Mouse (Mus musculus): Measurements from ENCODE around the gene Shisal1. TPM values are rescaled to one million over a fixed set of nuclear protein-coding genes. Genes with fewer than 3 reads are reported as not detected.

Gene Shisal1
- 0.30 and 0.40 TPM in 2 replicates for polyA plus RNA-seq (2016; fragmentation: Nextera tagmentation; extraction: Ambion mirVana)

DNA sequence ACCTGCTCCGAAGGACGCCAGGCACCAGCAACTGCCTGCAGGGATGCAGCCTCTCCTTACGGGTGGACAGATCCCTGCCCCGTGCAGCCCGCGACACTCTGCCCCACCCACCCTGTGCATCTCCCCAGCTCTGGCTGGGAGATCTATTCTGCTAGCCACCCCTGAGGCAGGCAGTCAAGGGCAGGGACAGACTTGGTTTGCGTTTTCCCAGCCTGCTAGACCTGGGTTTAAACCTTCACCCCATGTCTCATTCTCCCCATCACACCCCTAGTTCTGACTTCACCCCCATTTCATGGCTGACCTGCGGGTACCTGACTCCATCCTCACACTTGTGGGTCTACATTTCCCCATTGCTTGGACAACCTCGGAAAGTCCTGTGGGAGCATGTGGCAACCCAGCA lies at the start of gene Shisal1:
Gene Shisal1, minus strand, starts transcription at position 101 of the 400 bp plus-strand sequence.
- WGBS: 17% methylated on average over 9 of the region's 9 CpGs
- peak within 1 kb of the TSS; percentile 73 for H3K4me3 ChIP-seq
- H3K4me1 ChIP-seq: peaks cover 46% of the 10 kb centered on the region
- peaks cover 85% of the 10 kb centered on the region for H3K27me3 ChIP-seq (ENCODE audit: insufficient read depth, poor library complexity, severe bottlenecking)
- DNase-seq (ENCODE audit: low spot score): no peak
- H3K9me3 ChIP-seq: no peaks in the 10 kb centered on the region
- H3K27ac ChIP-seq: peak within 1 kb of the TSS; percentile 70
- no peaks in the 10 kb centered on the region for H3K36me3 ChIP-seq

DNA sequence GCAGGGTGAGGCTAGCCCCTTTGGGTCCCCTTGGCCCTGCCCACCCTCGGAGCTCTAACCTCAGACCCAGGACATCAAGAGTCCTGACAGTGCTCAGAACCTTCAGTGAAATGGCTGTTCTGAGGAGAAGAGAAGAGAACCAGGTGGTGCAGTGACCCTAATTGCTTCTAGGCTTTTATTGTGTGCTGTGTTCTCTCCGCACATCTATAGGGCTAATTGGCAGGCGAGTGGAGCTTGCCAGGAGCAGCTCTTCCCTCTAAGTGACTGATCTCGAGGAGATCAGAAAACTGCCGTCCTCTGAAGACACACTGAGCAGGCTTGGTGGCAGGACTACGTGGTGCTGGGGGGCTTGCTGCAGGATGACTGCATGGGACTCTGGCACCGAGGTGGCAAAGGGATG lies 43.6 kb upstream of the Shisal1 start:
- Histone ChIP-seq H3K27ac (no peak overlapping the region), H3K4me3 (no peak overlapping the region), H3K9me3 (0 out of 2 replicates have a peak, but pooled peaks cover 3% of the 10 kb centered on the region), H3K36me3 (no peaks in the 10 kb centered on the region), H3K4me1 (no peaks in the 10 kb centered on the region), H3K27me3 (ENCODE audit: insufficient read depth, poor library complexity, severe bottlenecking) (peaks cover 51% of the 10 kb centered on the region; the same call in 1 of the 2 replicates)
- 69% methylated on average over 7 of the region's 7 CpGs for WGBS
- DNase-seq (ENCODE audit: low spot score): no peak

DNA sequence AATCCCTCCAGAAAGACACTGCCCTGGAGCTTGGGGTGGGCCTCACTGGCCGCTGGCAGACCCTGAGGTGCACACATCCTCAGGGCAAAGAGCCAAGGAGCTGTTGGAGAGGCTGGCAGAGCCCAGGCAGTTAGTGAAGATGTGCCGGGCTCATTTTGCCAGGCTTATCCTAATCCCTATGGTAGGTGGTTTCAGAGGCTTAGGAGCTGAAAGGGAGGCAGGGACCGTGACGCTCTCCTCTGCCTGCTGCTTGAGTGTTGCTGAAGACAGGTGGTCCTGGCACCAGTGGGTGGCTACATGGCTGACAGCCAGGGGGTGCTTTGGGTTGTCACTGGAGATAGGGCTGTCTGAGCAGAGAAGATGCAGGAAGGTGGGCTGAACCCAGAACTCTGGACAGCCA lies 37.4 kb upstream of the Shisal1 start:
- 0 out of 2 replicates have a peak overlapping the region, but pooled peaks have one; percentile 18 for H3K27ac ChIP-seq
- no peak overlapping the region for H3K4me3 ChIP-seq
- peaks cover 60% of the 10 kb centered on the region for H3K27me3 ChIP-seq (ENCODE audit: insufficient read depth, poor library complexity, severe bottlenecking)
- DNase-seq (ENCODE audit: low spot score): no peak
- WGBS: 81% methylated on average over 4 of the region's 4 CpGs
- no peaks in the 10 kb centered on the region for H3K36me3 ChIP-seq
- H3K4me1 ChIP-seq: peaks cover 11% of the 10 kb centered on the region; the same call in 1 of the 2 replicates
- 0 out of 2 replicates have a peak, but pooled peaks cover 3% of the 10 kb centered on the region for H3K9me3 ChIP-seq

DNA sequence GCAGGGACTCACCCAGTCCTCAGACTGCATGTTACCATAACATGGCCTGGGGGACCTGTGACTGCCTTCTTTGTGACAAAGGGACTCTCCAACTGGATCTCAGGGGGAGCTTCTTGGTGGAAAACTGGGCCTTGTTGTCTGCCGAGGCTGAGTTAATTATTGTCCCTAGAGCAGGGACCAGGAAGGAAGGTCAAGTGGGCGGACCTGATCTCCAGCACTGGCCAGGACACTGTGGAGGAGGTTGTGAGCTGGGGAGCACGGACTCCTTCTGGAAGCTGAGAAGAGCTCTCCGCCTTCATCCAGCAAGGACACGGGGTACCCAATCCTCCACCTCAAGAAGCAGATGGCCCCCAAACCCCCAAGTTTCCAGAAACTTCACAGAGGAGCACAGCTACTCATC lies 36.7 kb upstream of the Shisal1 start:
- 60% methylated on average over 5 of the region's 5 CpGs for WGBS
- Histone ChIP-seq H3K4me3 (no peak overlapping the region), H3K36me3 (no peaks in the 10 kb centered on the region), H3K4me1 (peaks cover 11% of the 10 kb centered on the region; the same call in 1 of the 2 replicates), H3K9me3 (0 out of 2 replicates have a peak, but pooled peaks cover 3% of the 10 kb centered on the region), H3K27me3 (ENCODE audit: insufficient read depth, poor library complexity, severe bottlenecking) (peaks cover 63% of the 10 kb centered on the region), H3K27ac (0 out of 2 replicates have a peak overlapping the region, but pooled peaks have one; percentile 2)
- DNase-seq (ENCODE audit: low spot score): no peak

DNA sequence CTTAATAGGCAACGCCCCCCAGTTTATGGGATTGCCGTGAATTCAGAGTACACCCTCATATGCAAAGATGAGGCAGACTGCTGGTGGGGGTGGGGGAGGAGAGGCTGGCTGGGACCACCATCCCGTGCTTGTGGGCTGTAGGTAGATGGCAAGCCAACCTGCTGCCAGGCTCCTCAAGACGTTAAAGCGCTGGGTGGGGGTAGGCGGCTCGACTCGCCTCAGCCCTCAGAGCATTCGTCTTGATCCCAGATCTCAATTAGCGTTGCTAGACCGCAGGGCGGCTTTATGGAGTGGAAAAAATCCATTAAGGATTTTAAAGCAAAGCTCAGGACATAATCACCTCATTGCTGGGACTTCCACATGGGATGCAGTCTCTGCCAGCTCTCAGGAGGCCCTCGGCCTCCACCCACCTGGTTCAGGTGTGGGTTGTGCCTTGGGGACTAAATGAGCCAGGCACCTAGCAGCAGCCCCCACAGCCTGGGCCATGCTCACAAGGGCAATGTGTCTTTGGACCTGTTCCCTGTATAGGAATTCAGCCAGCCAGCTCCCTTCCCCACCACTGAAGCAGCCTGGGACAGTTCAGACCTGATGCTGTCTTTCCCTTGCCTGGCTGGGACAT lies 34.5 kb upstream of the Shisal1 start:
- H3K27me3 ChIP-seq (ENCODE audit: insufficient read depth, poor library complexity, severe bottlenecking): peaks cover 54% of the 10 kb centered on the region
- H3K36me3 ChIP-seq: no peaks in the 10 kb centered on the region
- 0 out of 2 replicates have a peak, but pooled peaks cover 3% of the 10 kb centered on the region for H3K9me3 ChIP-seq
- WGBS: 66% methylated on average over 13 of the region's 13 CpGs
- H3K27ac ChIP-seq: no peak overlapping the region
- no peak overlapping the region for H3K4me3 ChIP-seq
- no peak for DNase-seq (ENCODE audit: low spot score)
- peaks cover 11% of the 10 kb centered on the region; the same call in 1 of the 2 replicates for H3K4me1 ChIP-seq

- Histone ChIP-seq H3K4me3 (no peak overlapping the region), H3K4me1 (peaks cover 13% of the 10 kb centered on the region), H3K27me3 (ENCODE audit: insufficient read depth, poor library complexity, severe bottlenecking) (peaks cover 71% of the 10 kb centered on the region), H3K36me3 (no peaks in the 10 kb centered on the region), H3K9me3 (no peaks in the 10 kb centered on the region), H3K27ac (no peak overlapping the region)
- no peak for DNase-seq (ENCODE audit: low spot score)
- WGBS: 16% methylated on average over 8 of the region's 8 CpGs
Observed at GRCm38 (mm10) chr15:84469391-84469790, 22.5 kb upstream of the Shisal1 start.

DNA sequence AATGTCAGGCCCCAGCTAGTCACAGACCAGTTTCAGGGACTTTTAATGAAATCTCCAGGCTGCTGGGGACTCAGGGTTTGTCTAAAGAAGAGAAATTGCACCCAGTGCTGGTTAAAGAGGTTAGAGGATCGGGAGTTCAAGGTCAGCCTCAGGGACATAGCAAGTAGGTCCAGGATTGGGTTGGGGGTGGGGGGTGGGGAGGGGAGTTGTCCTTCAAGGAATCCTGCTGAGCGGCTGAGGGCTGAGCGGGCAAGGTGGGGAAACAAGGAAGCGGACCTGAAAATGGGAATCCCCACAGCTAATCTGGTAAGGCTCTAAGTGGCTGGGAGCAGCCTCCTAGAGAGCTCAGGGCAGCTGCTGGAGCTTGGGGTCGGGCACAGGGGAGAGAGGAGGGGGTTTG lies 20.9 kb upstream of the Shisal1 start:
- no peak overlapping the region for H3K4me3 ChIP-seq
- no peak for DNase-seq (ENCODE audit: low spot score)
- peaks cover 13% of the 10 kb centered on the region for H3K4me1 ChIP-seq
- H3K36me3 ChIP-seq: no peaks in the 10 kb centered on the region
- peaks cover 66% of the 10 kb centered on the region for H3K27me3 ChIP-seq (ENCODE audit: insufficient read depth, poor library complexity, severe bottlenecking)
- no peaks in the 10 kb centered on the region for H3K9me3 ChIP-seq
- 35% methylated on average over 5 of the region's 5 CpGs for WGBS
- no peak overlapping the region for H3K27ac ChIP-seq

DNA sequence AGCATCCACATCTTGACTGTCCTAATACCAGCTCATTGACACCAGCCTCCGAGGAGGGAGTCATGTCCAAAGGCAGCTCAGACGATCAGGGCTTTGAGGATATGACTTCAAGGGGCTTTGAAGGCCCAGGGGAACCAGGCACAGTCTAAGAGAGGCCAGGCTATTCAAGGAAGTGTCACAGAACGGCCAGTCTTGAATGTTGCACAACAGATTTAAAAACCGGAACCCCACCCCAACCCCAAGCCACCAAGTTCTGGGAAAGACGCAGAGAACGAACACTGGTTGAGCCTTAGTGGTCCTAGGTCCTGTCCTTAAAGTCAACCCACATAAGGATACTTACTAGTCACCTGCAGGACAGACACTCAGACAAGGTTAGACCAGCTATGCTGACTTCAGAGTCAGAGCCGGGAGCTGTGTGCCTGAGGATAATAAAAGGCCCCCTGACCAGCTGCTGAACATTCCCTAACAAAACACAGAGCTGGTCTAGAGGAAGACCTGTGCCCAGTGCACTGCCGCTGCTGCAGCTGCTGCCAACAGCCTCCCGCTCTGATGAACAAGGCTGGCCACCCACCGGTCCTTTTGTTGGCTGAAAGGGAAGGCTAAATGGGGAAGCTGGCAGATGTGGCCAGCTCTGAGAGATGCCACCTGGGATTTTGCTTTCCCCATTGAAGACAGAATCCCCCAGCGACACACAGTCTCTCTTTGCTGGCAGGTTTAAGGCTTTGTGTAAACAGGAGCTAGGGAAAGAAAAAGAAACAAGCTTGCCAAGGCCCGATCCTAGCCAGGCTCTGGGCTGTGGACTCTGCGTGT lies 19.8 kb upstream of the Shisal1 start:
- H3K4me3 ChIP-seq: no peak overlapping the region
- peaks cover 13% of the 10 kb centered on the region for H3K4me1 ChIP-seq
- WGBS: 52% methylated on average over 13 of the region's 13 CpGs
- no peak for DNase-seq (ENCODE audit: low spot score)
- no peaks in the 10 kb centered on the region for H3K9me3 ChIP-seq
- no peaks in the 10 kb centered on the region for H3K36me3 ChIP-seq
- no peak overlapping the region for H3K27ac ChIP-seq
- peaks cover 68% of the 10 kb centered on the region for H3K27me3 ChIP-seq (ENCODE audit: insufficient read depth, poor library complexity, severe bottlenecking)

DNA sequence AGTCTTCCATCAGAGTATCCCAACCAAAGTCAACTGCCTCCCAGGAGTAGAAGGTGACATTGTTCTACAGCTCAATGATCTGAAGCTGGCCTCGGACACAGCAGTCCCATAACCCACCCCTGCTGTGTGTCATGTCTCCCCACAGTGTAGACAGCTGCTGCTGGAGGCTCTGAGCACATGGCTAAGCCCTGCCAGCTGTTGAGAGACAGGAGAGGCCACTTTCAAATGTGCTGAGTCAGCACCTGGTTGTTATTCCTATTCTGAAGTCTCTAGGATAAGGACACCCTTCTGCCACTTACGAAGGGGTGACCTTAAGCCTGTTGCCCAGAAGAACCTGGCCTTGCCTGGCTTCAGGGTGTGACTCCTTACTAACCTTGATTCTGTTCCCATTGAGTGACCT lies 14.5 kb upstream of the Shisal1 start:
- Histone ChIP-seq H3K4me1 (peaks cover 7% of the 10 kb centered on the region), H3K4me3 (no peak overlapping the region), H3K27me3 (ENCODE audit: insufficient read depth, poor library complexity, severe bottlenecking) (peaks cover 28% of the 10 kb centered on the region; the same call in 1 of the 2 replicates), H3K36me3 (no peaks in the 10 kb centered on the region), H3K9me3 (no peaks in the 10 kb centered on the region), H3K27ac (no peak overlapping the region)
- no peak for DNase-seq (ENCODE audit: low spot score)
- 51% methylated on average over 2 of the region's 2 CpGs for WGBS

DNA sequence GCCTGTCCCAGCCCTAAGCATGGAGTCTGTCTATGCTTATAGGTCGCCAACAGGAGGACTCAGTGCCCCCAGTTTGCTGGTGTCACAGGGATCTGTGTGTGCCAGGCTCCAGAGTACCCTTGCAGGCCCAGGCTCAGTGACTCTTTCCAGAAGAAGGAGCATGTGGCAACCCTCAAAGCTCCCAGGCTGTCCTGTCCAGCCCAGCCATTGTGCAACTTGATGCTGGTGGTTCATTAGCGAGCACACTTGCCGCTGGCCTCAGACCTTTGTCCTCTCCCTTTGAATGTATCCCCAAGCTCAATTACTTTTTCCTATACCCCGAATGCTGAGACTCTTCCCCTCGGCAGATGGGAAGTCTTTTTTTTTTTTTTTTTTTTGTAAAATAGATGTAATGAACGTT lies 12.1 kb upstream of the Shisal1 start:
- H3K4me3 ChIP-seq: no peak overlapping the region
- peaks cover 8% of the 10 kb centered on the region for H3K4me1 ChIP-seq

GRCm38 (mm10) chr15:84455286-84455685 lies 8.4 kb upstream of the Shisal1 start:
- H3K27me3 ChIP-seq (ENCODE audit: insufficient read depth, poor library complexity, severe bottlenecking): peaks cover 27% of the 10 kb centered on the region
- no peaks in the 10 kb centered on the region for H3K9me3 ChIP-seq
- H3K27ac ChIP-seq: no peak overlapping the region
- H3K4me3 ChIP-seq: no peak overlapping the region
- 84% methylated on average over 6 of the region's 6 CpGs for WGBS
- DNase-seq (ENCODE audit: low spot score): no peak
- peaks cover 28% of the 10 kb centered on the region for H3K4me1 ChIP-seq
- H3K36me3 ChIP-seq: no peaks in the 10 kb centered on the region

More for the DNA sequence above, 12.1 kb upstream of the Shisal1 start:
- no peak for DNase-seq (ENCODE audit: low spot score)
- WGBS: 79% methylated on average over 6 of the region's 6 CpGs
- no peaks in the 10 kb centered on the region for H3K9me3 ChIP-seq
- H3K27me3 ChIP-seq (ENCODE audit: insufficient read depth, poor library complexity, severe bottlenecking): peaks cover 18% of the 10 kb centered on the region; the same call in 1 of the 2 replicates
- no peak overlapping the region for H3K27ac ChIP-seq
- no peaks in the 10 kb centered on the region for H3K36me3 ChIP-seq

- H3K27me3 ChIP-seq (ENCODE audit: insufficient read depth, poor library complexity, severe bottlenecking): peaks cover 45% of the 10 kb centered on the region
- whole genome bisulfite sequencing: 86% methylated on average over 2 of the region's 2 CpGs
- no peaks in the 10 kb centered on the region for H3K9me3 ChIP-seq
- H3K4me3 ChIP-seq: no peak overlapping the region
- H3K4me1 ChIP-seq: peaks cover 31% of the 10 kb centered on the region
- DNase-seq (ENCODE audit: low spot score): no peak
- no peak overlapping the region for H3K27ac ChIP-seq
- no peaks in the 10 kb centered on the region for H3K36me3 ChIP-seq
Observed at GRCm38 (mm10) chr15:84453091-84453490, 6.2 kb upstream of the Shisal1 start.

Measured in heart, embryonic 10.5 days (tissue).